Mouse (Mus musculus) stomach, postnatal 0 days (tissue): ENCODE data around the gene Arhgef10l. TPM values are rescaled to one million over a fixed set of nuclear protein-coding genes. Genes with fewer than 3 reads are reported as not detected.

ENCODE experiments used
- ATAC-seq: fragments of 200-750 bp; cut with Nextera tagmentation; 2 replicates; pipeline ENCODE4 v1.8.0; 2017; ENCODE audit not compliant: low FRiP score, low TSS enrichment
- DNase-seq: peaks from one replicate; pipeline ENCODE4 v3.0.0-alpha.2; 2016; ENCODE audit warnings: low spot score
- H3K27ac ChIP-seq: fragments of 300-500 bp; sonication (generic); replicated peaks from 2 replicates; pipeline ENCODE4 v1.5.1; 2014; ENCODE audit warnings: mild to moderate bottlenecking, control low read depth
- H3K27me3 ChIP-seq: fragments of 300-500 bp; sonication (generic); 2 replicates; pipeline ENCODE4 v1.6.1; 2014; ENCODE audit warnings: low read length; ENCODE audit not compliant: control insufficient read depth, insufficient read depth
- H3K36me3 ChIP-seq: fragments of 300-500 bp; sonication (generic); 2 replicates; pipeline ENCODE4 v1.6.1; 2014; ENCODE audit warnings: low read length, mixed read lengths; ENCODE audit not compliant: control insufficient read depth, insufficient read depth
- H3K4me1 ChIP-seq: fragments of 300-500 bp; sonication (generic); replicated peaks from 2 replicates; pipeline ENCODE4 v1.6.1; 2014; ENCODE audit warnings: antibody characterized with exemption; ENCODE audit not compliant: control insufficient read depth, insufficient read depth
- H3K4me2 ChIP-seq: fragments of 300-500 bp; sonication (generic); replicated peaks from 2 replicates; pipeline ENCODE4 v1.6.1; 2014; ENCODE audit warnings: low read depth, mild to moderate bottlenecking, control low read depth, moderate library complexity
- H3K4me3 ChIP-seq: fragments of 300-500 bp; sonication (generic); 2 replicates; pipeline ENCODE4 v1.5.1; 2014; ENCODE audit warnings: low read depth, low read length, control low read depth
- H3K9ac ChIP-seq: fragments of 300-500 bp; sonication (generic); 2 replicates; pipeline ENCODE4 v1.6.1; 2014; ENCODE audit warnings: mild to moderate bottlenecking, low read length, control low read depth, mixed read lengths
- H3K9me3 ChIP-seq: fragments of 300-500 bp; sonication (generic); 2 replicates; pipeline ENCODE4 v1.6.1; 2016; ENCODE audit warnings: low read length; ENCODE audit not compliant: control insufficient read depth
- CTCF ChIP-seq: IDR thresholded peaks from 2 replicates; pipeline ENCODE4 v1.5.1; 2016; ENCODE audit warnings: antibody characterized with exemption, low read depth, mild to moderate bottlenecking, moderate library complexity
- EP300 ChIP-seq: optimal IDR thresholded peaks from 2 replicates; pipeline ENCODE3; 2016; ENCODE audit warnings: antibody characterized with exemption
- WGBS: fragments of 180-500 bp; shearing (Covaris S2); extraction: QIAGEN DNeasy Blood & Tissue Kit; methylation state at CpG from one replicate; pipeline ENCODE4 v1.1.7; 2014; 5-methylcytosine and 5-hydroxymethylcytosine counted together
- polyA plus RNA-seq: library from polyadenylated mRNA; unstranded; fragments of >200 nt; fragmentation: Nextera tagmentation; extraction: Ambion mirVana; gene quantifications from 2 replicates; pipeline ENCODE4 v1.2.1, GENCODE M21; 2015

The Arhgef10l gene
- polyA plus RNA-seq, 1 experiment from 2014 or later = 11.3 TPM

DNA sequence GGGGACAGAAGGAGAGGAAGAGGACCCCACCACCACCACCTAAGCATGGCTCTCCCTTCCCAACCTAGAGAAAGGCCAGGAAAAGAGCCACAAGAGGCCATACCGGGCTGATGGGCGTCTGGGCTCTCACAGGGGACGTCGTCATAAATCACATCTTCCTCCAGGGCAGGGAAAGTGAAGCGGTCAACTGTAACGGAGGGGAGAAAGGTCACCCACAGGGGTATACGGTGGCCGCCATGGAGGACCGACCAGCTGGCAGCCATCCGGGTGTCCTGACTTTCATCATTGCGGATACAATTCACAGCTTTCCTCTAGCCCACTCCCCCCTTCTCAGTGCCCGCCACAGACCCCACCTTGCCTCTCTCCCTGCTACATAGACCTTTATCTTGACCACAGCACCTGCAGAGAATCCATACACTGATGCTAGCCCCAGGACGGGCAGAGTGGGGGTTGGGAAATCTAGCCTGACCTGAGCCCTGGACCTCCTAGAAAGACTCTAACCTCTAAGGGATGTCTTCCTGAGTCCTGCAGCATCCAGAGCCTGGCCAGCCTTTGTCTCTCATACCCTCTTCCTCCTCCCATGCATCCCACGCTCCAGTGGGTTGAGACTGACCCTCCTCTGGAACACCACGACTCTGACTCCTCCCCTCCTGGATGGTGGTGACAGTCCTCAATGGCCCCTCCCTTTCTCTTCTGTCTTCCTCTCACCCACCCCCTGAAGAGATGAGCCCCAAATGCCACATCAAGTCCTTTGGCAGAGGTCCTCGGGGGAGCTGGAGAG lies 72.6 kb downstream of the Arhgef10l start:
- H3K4me1 ChIP-seq = no peaks in the 10 kb centered on the region
- no peak overlapping the region for H3K4me2 ChIP-seq
- no peaks in the 10 kb centered on the region for H3K36me3 ChIP-seq
- TF ChIP-seq EP300 (no peak), CTCF (no peak)
- WGBS = 76% methylated on average over 16 of the region's 16 CpGs
- H3K4me3 ChIP-seq = no peak overlapping the region
- no peaks in the 10 kb centered on the region for H3K9me3 ChIP-seq
- no peaks in the 10 kb centered on the region for H3K27me3 ChIP-seq
- DNase-seq = no peak
- ATAC-seq = no peak
- H3K27ac ChIP-seq = 0 out of 2 replicates have a peak overlapping the region, but pooled peaks have one; percentile 8
- H3K9ac ChIP-seq = no peak overlapping the region

DNA sequence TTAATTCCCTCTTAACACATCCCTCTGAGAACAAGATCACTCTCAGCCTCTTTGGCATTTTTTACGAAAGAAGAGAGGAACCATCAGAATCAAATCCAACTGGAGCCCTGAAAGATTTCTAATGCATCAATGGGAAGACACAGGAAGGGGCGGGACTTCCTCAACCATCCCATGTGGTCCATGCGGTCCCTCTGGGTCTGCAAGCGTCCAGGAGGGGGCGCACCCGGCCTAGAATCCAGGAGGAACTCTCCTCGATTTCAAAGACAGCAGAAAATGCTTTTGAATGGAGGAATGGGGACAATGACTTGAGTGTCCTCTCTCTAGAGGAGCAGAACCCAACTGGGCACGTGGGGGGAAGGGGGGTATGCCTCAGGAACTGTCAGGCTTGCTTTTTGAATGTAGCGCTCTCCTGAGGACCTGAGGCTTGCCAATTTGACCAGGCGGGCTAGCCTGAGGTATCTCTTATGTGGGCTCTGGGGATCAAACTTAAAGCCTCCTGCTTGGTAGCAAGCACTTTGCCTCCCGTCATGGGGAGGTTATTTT lies 73.5 kb downstream of the Arhgef10l start:
- 33% methylated on average over 11 of the region's 11 CpGs for WGBS
- H3K4me1 ChIP-seq = no peaks in the 10 kb centered on the region
- TF ChIP-seq CTCF = peak; percentile 93
- TF ChIP-seq EP300 = no peak
- no peak overlapping the region for H3K4me3 ChIP-seq
- no peaks in the 10 kb centered on the region for H3K36me3 ChIP-seq
- no peak overlapping the region for H3K4me2 ChIP-seq
- no peaks in the 10 kb centered on the region for H3K9me3 ChIP-seq
- ATAC-seq = peak; percentile 70; the same call in 1 of the 2 replicates
- H3K27me3 ChIP-seq = no peaks in the 10 kb centered on the region
- no peak overlapping the region for H3K9ac ChIP-seq
- no peak overlapping the region for H3K27ac ChIP-seq
- DNase-seq = peak; percentile 89

- Histone ChIP-seq H3K4me3 (no peak overlapping the region), H3K27me3 (no peaks in the 10 kb centered on the region), H3K9ac (no peak overlapping the region), H3K9me3 (no peaks in the 10 kb centered on the region), H3K27ac (no peak overlapping the region), H3K4me1 (no peaks in the 10 kb centered on the region), H3K36me3 (no peaks in the 10 kb centered on the region), H3K4me2 (no peak overlapping the region)
- TF ChIP-seq CTCF (no peak), EP300 (no peak)
- WGBS = 63% methylated on average over 5 of the region's 5 CpGs
- DNase-seq (no peak), ATAC-seq (no peak)
Measured at GRCm38 (mm10) chr4:140586478-140586877, 79.3 kb downstream of the Arhgef10l start.

DNA sequence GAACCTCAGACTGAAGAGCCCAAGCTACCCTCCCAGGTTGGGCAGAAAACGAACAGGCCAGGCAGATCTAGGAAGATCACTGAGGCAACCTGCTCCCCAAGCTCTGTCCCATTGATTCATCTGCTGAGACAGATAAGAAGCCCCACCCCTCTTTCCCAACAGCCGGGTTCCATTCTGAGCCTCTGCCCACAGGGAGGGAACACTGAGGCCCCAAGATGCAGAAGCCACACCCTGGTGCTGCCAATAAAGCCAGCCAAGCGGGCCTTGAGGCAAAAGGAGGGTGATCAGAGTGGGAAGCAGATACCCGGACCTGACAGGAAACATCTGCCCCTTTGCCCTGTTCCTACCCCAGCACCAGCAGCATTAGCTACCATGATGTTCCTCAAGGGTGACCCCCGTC lies 81.6 kb downstream of the Arhgef10l start:
- TF ChIP-seq EP300 (no peak), CTCF (no peak)
- WGBS = 56% methylated on average over 5 of the region's 5 CpGs

DNA sequence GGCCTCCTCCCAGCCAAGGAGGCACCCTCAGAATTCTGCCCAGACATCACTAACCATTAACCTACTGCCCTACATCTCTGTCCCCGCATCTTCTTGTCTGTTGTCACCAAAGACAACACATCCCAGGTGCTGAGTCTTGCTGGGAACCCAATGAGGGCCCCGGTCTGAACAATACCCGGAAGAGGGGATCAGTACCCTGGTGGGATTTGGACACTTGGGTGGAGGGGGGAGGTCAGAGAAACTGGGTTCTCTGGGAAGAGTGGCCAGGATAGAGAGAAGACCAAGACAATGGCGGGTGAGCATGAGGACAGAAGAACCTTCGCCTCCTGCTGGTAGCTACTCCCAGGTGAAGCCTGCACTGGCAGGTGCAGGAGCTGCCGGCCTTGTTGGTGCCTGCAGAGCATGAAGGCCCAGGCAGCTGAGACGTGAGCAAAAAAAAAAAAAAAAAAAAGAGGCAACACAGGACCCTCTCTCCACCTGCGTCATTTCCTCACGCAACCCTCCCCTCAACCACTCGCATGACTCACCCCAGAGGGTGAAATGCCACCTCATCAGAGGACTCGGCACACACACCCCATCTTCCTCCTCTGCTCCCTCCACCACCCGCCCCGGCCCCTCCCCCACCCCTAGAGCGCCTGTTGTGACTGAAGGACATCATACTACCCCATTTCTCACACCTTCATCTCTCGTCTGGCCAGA lies 83.3 kb downstream of the Arhgef10l start:
- Histone ChIP-seq H3K4me3 (no peak overlapping the region), H3K9ac (no peak overlapping the region), H3K27ac (no peak overlapping the region), H3K4me1 (no peaks in the 10 kb centered on the region), H3K9me3 (no peaks in the 10 kb centered on the region), H3K27me3 (no peaks in the 10 kb centered on the region), H3K36me3 (no peaks in the 10 kb centered on the region; the same call in none of the 2 replicates), H3K4me2 (no peak overlapping the region)
- 76% methylated on average over 15 of the region's 15 CpGs for WGBS
- no peak for DNase-seq
- TF ChIP-seq CTCF = no peak
- no peak for TF ChIP-seq EP300
- no peak for ATAC-seq

More for the DNA sequence above, 81.6 kb downstream of the Arhgef10l start:
- ATAC-seq (no peak), DNase-seq (no peak)
- H3K4me1 ChIP-seq = no peaks in the 10 kb centered on the region
- H3K9ac ChIP-seq = no peak overlapping the region
- no peak overlapping the region for H3K4me2 ChIP-seq
- no peaks in the 10 kb centered on the region for H3K9me3 ChIP-seq
- H3K27me3 ChIP-seq = no peaks in the 10 kb centered on the region
- H3K4me3 ChIP-seq = no peak overlapping the region
- no peak overlapping the region for H3K27ac ChIP-seq
- no peaks in the 10 kb centered on the region; the same call in 1 of the 2 replicates for H3K36me3 ChIP-seq
